Comparison of ENCODE assay signal across 28 mouse cellular contexts in genomic region chr11:95143663-95144062, GRCm38 (mm10). TPM values are rescaled to one million over a fixed set of nuclear protein-coding genes. Genes with fewer than 3 reads are reported as not detected.
DNase-seq lines count a peak whose midpoint lies in the region; ATAC-seq and TF ChIP-seq lines count a peak whose summit lies in the region.
"Had no signal": no experiment of that assay in that cellular context is flagged by ENCODE, and none has a peak within 500 bp of the region (broad histone marks: within the 10 kb centered on the region; RNA-seq: fewer than 3 reads in every experiment).

No protein-coding gene starts in this region.

- no peak overlapping the region for H3K4me2 ChIP-seq in hindbrain, embryonic 11.5 days (replicated peaks; ENCODE audit: low read depth, low read length)
- no peak overlapping the region for H3K4me2 ChIP-seq in hindbrain, postnatal 0 days (ENCODE audit: low read depth, low read length)
- no peak overlapping the region for H3K4me2 ChIP-seq in neural tube, embryonic 11.5 days (ENCODE audit: low read depth)
- H3K4me2 ChIP-seq in embryonic facial prominence, embryonic 12.5 days (replicated peaks): peak overlapping the region; percentile 64
- H3K4me2 ChIP-seq: forebrain, embryonic 13.5 days had no signal

- peaks cover 4% of the 10 kb centered on the region for H3K4me1 ChIP-seq in hindbrain, embryonic 11.5 days (replicated peaks; ENCODE audit: control insufficient read depth, insufficient read depth, low read length)
- peaks cover 8% of the 10 kb centered on the region for H3K4me1 ChIP-seq in hindbrain, postnatal 0 days (ENCODE audit: insufficient read depth, low read length)
- H3K4me1 ChIP-seq in neural tube, embryonic 11.5 days (ENCODE audit: control insufficient read depth, insufficient read depth, low read length): peaks cover 10% of the 10 kb centered on the region; the same call in 1 of the 2 replicates
- H3K4me1 ChIP-seq in embryonic facial prominence, embryonic 12.5 days: peaks cover 43% of the 10 kb centered on the region

- no peaks in the 10 kb centered on the region for H3K36me3 ChIP-seq in hindbrain, embryonic 11.5 days (ENCODE audit: control insufficient read depth, insufficient read depth, low read length)
- H3K36me3 ChIP-seq in hindbrain, postnatal 0 days (ENCODE audit: insufficient read depth, low read length): no peaks in the 10 kb centered on the region
- no peaks in the 10 kb centered on the region for H3K36me3 ChIP-seq in neural tube, embryonic 11.5 days (ENCODE audit: control insufficient read depth, insufficient read depth, low read length)
- no peaks in the 10 kb centered on the region for H3K36me3 ChIP-seq in embryonic facial prominence, embryonic 12.5 days
- H3K36me3 ChIP-seq: heart, embryonic 10.5 days; heart, embryonic 13.5 days; hindbrain, embryonic 12.5 days had no signal

- no peak for TF ChIP-seq CTCF in hindbrain, postnatal 0 days (IDR thresholded peaks at IDR 0.05; ENCODE audit: low read depth)

- WGBS in hindbrain, embryonic 11.5 days: 6% methylated on average over 4 of the region's 4 CpGs
- 6% methylated on average over 4 of the region's 4 CpGs for WGBS in hindbrain, postnatal 0 days
- 3% methylated on average over 4 of the region's 4 CpGs for WGBS in neural tube, embryonic 11.5 days
- WGBS in embryonic facial prominence, embryonic 12.5 days: 8% methylated on average over 4 of the region's 4 CpGs

- no peak overlapping the region for H3K27ac ChIP-seq in hindbrain, embryonic 11.5 days (ENCODE audit: low read depth, low read length)
- no peak overlapping the region for H3K27ac ChIP-seq in hindbrain, postnatal 0 days
- no peak overlapping the region for H3K27ac ChIP-seq in neural tube, embryonic 11.5 days (ENCODE audit: low read depth, low read length)
- no peak overlapping the region for H3K27ac ChIP-seq in embryonic facial prominence, embryonic 12.5 days
- H3K27ac ChIP-seq: forebrain, embryonic 13.5 days; heart, adult 2 months; heart, embryonic 10.5 days; heart, embryonic 13.5 days; hindbrain, embryonic 12.5 days had no signal

- peak; percentile 53 for DNase-seq in hindbrain, embryonic 11.5 days (ENCODE audit: low spot score)
- DNase-seq in hindbrain, postnatal 0 days (ENCODE audit: low spot score): no peak
- DNase-seq in neural tube, embryonic 11.5 days (ENCODE audit: low spot score): peak; percentile 23
- no peak for DNase-seq in neural tube, embryonic 10.5 days (ENCODE audit: extremely low spot score, low spot score)
- DNase-seq in cerebellum, adult 9-11 months: no peak
- DNase-seq in kidney, postnatal 14 days: no peak
- DNase-seq: adrenal gland, adult 2 months; cerebellum, adult 11 months; embryo, embryonic 11 days; gastrocnemius, postnatal 36 days; kidney, adult 11 months; kidney, adult 8-10 months had no signal

- no peak overlapping the region for H3K9ac ChIP-seq in hindbrain, embryonic 11.5 days (ENCODE audit: low read depth, low read length)
- no peak overlapping the region for H3K9ac ChIP-seq in hindbrain, postnatal 0 days (replicated peaks; ENCODE audit: low read length)
- no peak overlapping the region for H3K9ac ChIP-seq in neural tube, embryonic 11.5 days (ENCODE audit: low read length)
- H3K9ac ChIP-seq in embryonic facial prominence, embryonic 12.5 days: no peak overlapping the region
- H3K9ac ChIP-seq: forebrain, embryonic 13.5 days; heart, embryonic 13.5 days; hindbrain, embryonic 12.5 days had no signal

- H3K27me3 ChIP-seq in hindbrain, embryonic 11.5 days (ENCODE audit: control insufficient read depth, insufficient read depth, low read length): peaks cover 95% of the 10 kb centered on the region
- peaks cover 85% of the 10 kb centered on the region for H3K27me3 ChIP-seq in hindbrain, postnatal 0 days (ENCODE audit: insufficient read depth, low read length)
- H3K27me3 ChIP-seq in neural tube, embryonic 11.5 days (ENCODE audit: control insufficient read depth, insufficient read depth, low read length): peaks cover 97% of the 10 kb centered on the region
- H3K27me3 ChIP-seq in embryonic facial prominence, embryonic 12.5 days: peaks cover 98% of the 10 kb centered on the region

- no peak for ATAC-seq in hindbrain, embryonic 11.5 days (ENCODE audit: low FRiP score)
- ATAC-seq in hindbrain, postnatal 0 days: no peak
- ATAC-seq in neural tube, embryonic 11.5 days (ENCODE audit: insufficient read depth, low FRiP score, low TSS enrichment): no peak
- no peak for ATAC-seq in embryonic facial prominence, embryonic 12.5 days (ENCODE audit: insufficient number of reproducible peaks, insufficient read depth, low FRiP score, low TSS enrichment)
- ATAC-seq: CD4-positive, CD25-positive, alpha-beta regulatory T cell, adult 4 months; forebrain, embryonic 13.5 days; forebrain, embryonic 16.5 days; hindbrain, embryonic 16.5 days; inflammation-experienced regulatory T-cells, adult 6 months had no signal

- H3K4me3 ChIP-seq in hindbrain, embryonic 11.5 days (ENCODE audit: low read depth, low read length): no peak overlapping the region
- H3K4me3 ChIP-seq in hindbrain, postnatal 0 days (ENCODE audit: low read length): no peak overlapping the region
- H3K4me3 ChIP-seq in neural tube, embryonic 11.5 days (ENCODE audit: low read depth, low read length): no peak overlapping the region
- no peak overlapping the region for H3K4me3 ChIP-seq in embryonic facial prominence, embryonic 12.5 days
- H3K4me3 ChIP-seq: heart, adult 2 months had no signal

- H3K9me3 ChIP-seq in hindbrain, embryonic 11.5 days (ENCODE audit: control insufficient read depth, low read length): no peaks in the 10 kb centered on the region
- no peaks in the 10 kb centered on the region for H3K9me3 ChIP-seq in hindbrain, postnatal 0 days (ENCODE audit: low read length)
- H3K9me3 ChIP-seq in neural tube, embryonic 11.5 days (ENCODE audit: control insufficient read depth, low read length): no peaks in the 10 kb centered on the region
- H3K9me3 ChIP-seq in embryonic facial prominence, embryonic 12.5 days: no peaks in the 10 kb centered on the region
- H3K9me3 ChIP-seq: forebrain, embryonic 13.5 days; heart, embryonic 10.5 days; heart, embryonic 13.5 days; hindbrain, embryonic 12.5 days had no signal

RNA-seq across cellular contexts. Expression of gene Dlx4, which starts 2.4 kb away (rescaled TPM):
- 0.13 TPM in 1 of 2 replicates, not detected in the other for polyA plus RNA-seq in hindbrain, embryonic 11.5 days (2014; fragmentation: Nextera tagmentation; extraction: Ambion mirVana)
- total RNA-seq in hindbrain, postnatal 0 days (2014; rRNA removed): 0.52 and 0.68 TPM in 2 replicates
- 0.29 and 0.43 TPM in 2 replicates for polyA plus RNA-seq in hindbrain, postnatal 0 days (2015; fragmentation: Nextera tagmentation; extraction: Ambion mirVana)
- polyA plus RNA-seq in neural tube, embryonic 11.5 days (2014; fragmentation: Nextera tagmentation; extraction: Ambion mirVana): 0.11 TPM in 1 of 2 replicates, not detected in the other
- 4.9 and 5.7 TPM in 2 replicates for polyA plus RNA-seq in embryonic facial prominence, embryonic 12.5 days (2016; fragmentation: Nextera tagmentation; extraction: Ambion mirVana)
- total RNA-seq: adrenal gland, postnatal 14 days; gastrocnemius, adult 18-20 months; gastrocnemius, postnatal 36 days; granulocyte monocyte progenitor cell, adult 5-6 weeks; heart, adult 2 months; heart, postnatal 36 days; MEL had no signal
- polyA plus RNA-seq: CD4-positive, CD25-positive, alpha-beta regulatory T cell, adult 4 months; forebrain, embryonic 13.5 days; forebrain, embryonic 16.5 days; hindbrain, embryonic 16.5 days; inflammation-experienced regulatory T-cells, adult 6 months had no signal

RNA-seq across cellular contexts. Expression of gene Dlx3, which starts 23.7 kb away (rescaled TPM):
- 1.7 TPM in 2 replicates for polyA plus RNA-seq in hindbrain, embryonic 11.5 days (2014; fragmentation: Nextera tagmentation; extraction: Ambion mirVana)
- total RNA-seq in hindbrain, postnatal 0 days (2014; rRNA removed): 0.18 and 0.37 TPM in 2 replicates
- 0.23 and 0.28 TPM in 2 replicates for polyA plus RNA-seq in hindbrain, postnatal 0 days (2015; fragmentation: Nextera tagmentation; extraction: Ambion mirVana)
- polyA plus RNA-seq in neural tube, embryonic 11.5 days (2014; fragmentation: Nextera tagmentation; extraction: Ambion mirVana): 1.8 and 2.2 TPM in 2 replicates
- polyA plus RNA-seq in embryonic facial prominence, embryonic 12.5 days (2016; fragmentation: Nextera tagmentation; extraction: Ambion mirVana): 20.2 and 21.8 TPM in 2 replicates
- total RNA-seq: adrenal gland, postnatal 14 days; gastrocnemius, adult 18-20 months; gastrocnemius, postnatal 36 days; granulocyte monocyte progenitor cell, adult 5-6 weeks; heart, adult 2 months; heart, postnatal 36 days; MEL had no signal
- polyA plus RNA-seq: cortical plate, adult 2 months; forebrain, embryonic 13.5 days; heart, adult 2 months; heart, embryonic 13.5 days; inflammation-experienced regulatory T-cells, adult 6 months had no signal

Comparison
In these comparisons a context has a peak if more than half of its experiments do, and no peak if none do; other contexts are left out.
1. DNase-seq: peak in hindbrain, embryonic 11.5 days (single experiment) and neural tube, embryonic 11.5 days (single experiment); none in hindbrain, postnatal 0 days (single experiment), neural tube, embryonic 10.5 days (single experiment), cerebellum, adult 9-11 months (single experiment) and kidney, postnatal 14 days (single experiment).